Mouse (Mus musculus): ENCODE measurements at regions not wholly inside any gene's neighbourhood (a gene's known extent, or its start where the extent isn't known, plus 50 kb on each side); places are given as distances from the start of the nearest gene placed in this dataset.

- DNase-seq (ENCODE audit: extremely low spot score in 1 of 2, low spot score in 2 of 2), result no peak
- intact Hi-C loops (cut with DNase I), result loop anchor here (5.0 kb wide), 2 partner anchors 55 to 290 kb away; no protein-coding TSS in a partner anchor
Measured at GRCm38 (mm10) chr4:114346884-114347283, 59.6 kb upstream of the Trabd2b start.

- intact Hi-C loops (cut with DNase I), result loop anchor here (5.0 kb wide), 2 partner anchors 53 to 288 kb away; no protein-coding TSS in a partner anchor
Measured at GRCm38 (mm10) chr4:114349601-114350000, 56.9 kb upstream of the Trabd2b start.

GRCm38 (mm10) chr4:114351282-114351681 is 55.2 kb upstream of the Trabd2b start:
- no peak for DNase-seq (ENCODE audit: extremely low spot score in 1 of 2, low spot score in 2 of 2)
- intact Hi-C loops (cut with DNase I), result no loop called here

More at GRCm38 (mm10) chr4:114349601-114350000, 56.9 kb upstream of the Trabd2b start:
- no peak for DNase-seq (ENCODE audit: extremely low spot score in 1 of 2, low spot score in 2 of 2)

- no peak for DNase-seq (ENCODE audit: extremely low spot score in 1 of 2, low spot score in 2 of 2)
- intact Hi-C loops (cut with DNase I), result no loop called here
Measured at GRCm38 (mm10) chr4:114353058-114353457, 53.5 kb upstream of the Trabd2b start.

Data from left cerebral cortex, postnatal 10 days (tissue).